Mouse (Mus musculus): ENCODE results near the gene Trip6. TPM values are rescaled to one million over a fixed set of nuclear protein-coding genes. Genes with fewer than 3 reads are reported as not detected.
A peak's percentile ranks its signal among the peaks of the same experiment; 100 is the strongest.

Trip6 gene
- total and polyA plus RNA-seq, 3 experiments: 0.58 to 2.1 TPM; not detected in 1

DNA sequence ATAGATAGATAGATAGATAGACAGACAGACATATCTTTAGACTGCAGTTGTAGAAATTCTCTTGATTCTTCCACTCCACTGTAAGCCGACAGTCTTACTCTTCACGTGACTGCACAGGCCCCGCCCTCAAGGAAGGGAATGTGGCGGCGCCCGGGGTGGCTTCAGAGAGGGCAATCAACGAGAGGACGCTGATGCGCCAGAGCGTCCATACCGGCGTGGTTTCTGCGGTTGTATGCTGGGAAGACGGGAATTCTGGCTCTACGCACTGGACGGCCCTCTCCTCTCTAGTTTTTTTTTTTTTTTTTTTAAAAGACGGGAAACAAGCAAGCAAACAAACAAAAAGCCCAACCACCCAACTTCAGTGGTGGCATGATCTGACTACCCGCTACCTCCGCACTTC lies 24.1 kb upstream of the Trip6 start (continued):
- TF ChIP-seq TBP (IDR thresholded peaks at IDR 0.05; ENCODE audit: low read depth, low read length) (peak; percentile 47; the same call in 1 of the 2 replicates), ELF1 (IDR thresholded peaks at IDR 0.05; ENCODE audit: low read depth, low read length) (no peak), ZC3H11A (IDR thresholded peaks at IDR 0.05; ENCODE audit: low read depth, low read length) (no peak), MYC (IDR thresholded peaks at IDR 0.05; ENCODE audit: low read depth, low read length) (peak; percentile 74; the same call in 1 of the 2 replicates), ETS1 (IDR thresholded peaks at IDR 0.05; ENCODE audit: low read depth, low read length) (0 out of 2 replicates have a peak, but pooled peaks have one; percentile 31), TCF12 (IDR thresholded peaks at IDR 0.05; ENCODE audit: low read depth, low read length) (0 out of 2 replicates have a peak, but pooled peaks have one; percentile 18), POLR2AphosphoS2 (IDR thresholded peaks at IDR 0.05; ENCODE audit: low read length) (no peak), USF2 (IDR thresholded peaks at IDR 0.05; ENCODE audit: borderline replicate concordance in 1 of 2, insufficient read depth in 1 of 2, low read depth in 1 of 2, low read length in 2 of 2) (peak; percentile 73 to 87)

DNA sequence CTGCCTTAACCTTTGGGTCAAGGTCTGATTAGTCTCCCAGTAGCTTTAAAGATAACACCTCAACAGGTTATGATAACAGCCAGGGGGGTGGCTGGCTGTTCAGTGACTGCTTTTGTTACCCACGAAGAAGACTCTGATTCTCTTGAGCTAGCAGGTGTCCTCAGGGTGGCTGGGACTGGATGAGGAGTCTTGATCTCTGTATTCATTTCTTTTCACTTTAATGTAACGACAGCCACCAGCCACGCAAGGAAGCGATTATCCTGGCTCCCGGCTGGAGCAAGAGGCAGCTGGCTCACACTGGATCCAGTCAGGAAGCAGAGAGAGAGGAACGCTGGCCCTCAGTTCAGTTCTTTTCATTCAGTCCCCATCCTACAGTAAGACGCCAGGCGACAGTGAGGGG lies 23.0 kb upstream of the Trip6 start:
- Histone ChIP-seq H3K27me3 (ENCODE audit: control insufficient read depth in 1 of 2, insufficient read depth in 2 of 2, low read length in 2 of 2) (no peaks in the 10 kb centered on the region), H3K4me1 (ENCODE audit: control insufficient read depth in 1 of 2, insufficient read depth in 2 of 2, low read length in 2 of 2) (peaks cover 2 to 36% of the 10 kb centered on the region in 2 experiments), H3K9me3 (replicated peaks; ENCODE audit: insufficient read depth, low read length) (no peaks in the 10 kb centered on the region), H3K27ac (ENCODE audit: control insufficient read depth, low read depth, low read length) (no peak overlapping the region), H3K9ac (ENCODE audit: control insufficient read depth, low read depth, low read length, poor library complexity, severe bottlenecking) (no peak overlapping the region), H3K4me3 (ENCODE audit: control insufficient read depth in 1 of 2, insufficient read depth in 1 of 2, low read depth in 2 of 2, low read length in 2 of 2) (no peak overlapping the region), H3K79me2 (ENCODE audit: control insufficient read depth, insufficient read depth, low read length, poor library complexity) (no peaks in the 10 kb centered on the region; the same call in 1 of the 2 replicates), H3K36me3 (ENCODE audit: control insufficient read depth in 1 of 2, insufficient read depth in 2 of 2, low read length in 2 of 2) (peaks cover 0 to 19% of the 10 kb centered on the region in 2 experiments; a peak in 2 of 4 replicates)
- TF ChIP-seq ZMIZ1 (IDR thresholded peaks at IDR 0.05; ENCODE audit: low read depth, low read length): no peak
- no peak for TF ChIP-seq NELFE (IDR thresholded peaks at IDR 0.05; ENCODE audit: low read depth, low read length)
- TF ChIP-seq POLR2A (IDR thresholded peaks at IDR 0.05; ENCODE audit: control insufficient read depth in 1 of 2, insufficient read depth in 1 of 2, low read depth in 1 of 2, low read length in 2 of 2, poor library complexity in 1 of 2): no peak
- TF ChIP-seq USF2 (IDR thresholded peaks at IDR 0.05; ENCODE audit: borderline replicate concordance in 1 of 2, insufficient read depth in 1 of 2, low read depth in 1 of 2, low read length in 2 of 2): no peak
- no peak for TF ChIP-seq SIN3A (IDR thresholded peaks at IDR 0.05; ENCODE audit: low read length)
- no peak for TF ChIP-seq CHD1 (IDR thresholded peaks at IDR 0.05; ENCODE audit: low read depth, low read length)
- TF ChIP-seq CHD2 (IDR thresholded peaks at IDR 0.05; ENCODE audit: low read length): no peak
- no peak for TF ChIP-seq ZC3H11A (IDR thresholded peaks at IDR 0.05; ENCODE audit: low read depth, low read length)
- no peak for TF ChIP-seq E2F4 (IDR thresholded peaks at IDR 0.05; ENCODE audit: borderline replicate concordance, low read depth, low read length)
- no peak for TF ChIP-seq TCF12 (IDR thresholded peaks at IDR 0.05; ENCODE audit: low read depth, low read length)
- no peak for TF ChIP-seq GABPA (IDR thresholded peaks at IDR 0.05; ENCODE audit: low read depth, low read length)
- TF ChIP-seq MAX (IDR thresholded peaks at IDR 0.05; ENCODE audit: low read length): no peak
- TF ChIP-seq ETS1 (IDR thresholded peaks at IDR 0.05; ENCODE audit: low read depth, low read length): no peak
- TF ChIP-seq RCOR1 (IDR thresholded peaks at IDR 0.05; ENCODE audit: low read depth, low read length): no peak
- no peak for TF ChIP-seq CTCF (IDR thresholded peaks at IDR 0.05 in 2 of 3, conservative IDR thresholded peaks at IDR 0.05 in 1 of 3; ENCODE audit: control insufficient read depth in 1 of 3, insufficient read depth in 1 of 3, low read depth in 2 of 3, low read length in 3 of 3, poor library complexity in 1 of 3, severe bottlenecking in 1 of 3)
- TF ChIP-seq USF1 (IDR thresholded peaks at IDR 0.05; ENCODE audit: low read depth, low read length): no peak
- no peak for DNase-seq (ENCODE audit: low read depth, low spot score)

Data from MEL (cell line).